Mouse (Mus musculus) lung, embryonic 16.5 days (tissue): ENCODE results near the gene Gcnt4. TPM values are rescaled to one million over a fixed set of nuclear protein-coding genes. Genes with fewer than 3 reads are reported as not detected.

Experiments used
- ATAC-seq: fragments of 200-750 bp; cut with Nextera tagmentation; 2 replicates; pipeline ENCODE4 v1.8.0; 2017; ENCODE audit warnings: low read depth, mild to moderate bottlenecking, moderate library complexity
- H3K27ac ChIP-seq: fragments of 300-500 bp; sonication (generic); 2 replicates; pipeline ENCODE4 v1.5.1; 2014; ENCODE audit warnings: mild to moderate bottlenecking, control low read depth, low read length
- H3K27me3 ChIP-seq: fragments of 300-500 bp; sonication (generic); 2 replicates; pipeline ENCODE4 v1.6.1; 2014; ENCODE audit warnings: low read depth, low read length, mixed read lengths; ENCODE audit not compliant: control insufficient read depth, insufficient read depth
- H3K36me3 ChIP-seq: fragments of 300-500 bp; sonication (generic); 2 replicates; pipeline ENCODE4 v1.6.1; 2014; ENCODE audit warnings: low read length; ENCODE audit not compliant: control insufficient read depth, insufficient read depth
- H3K4me1 ChIP-seq: fragments of 300-500 bp; sonication (generic); replicated peaks from 2 replicates; pipeline ENCODE4 v1.6.1; 2014; ENCODE audit warnings: low read length, mixed read lengths; ENCODE audit not compliant: control insufficient read depth, insufficient read depth
- H3K4me2 ChIP-seq: fragments of 300-500 bp; sonication (generic); 2 replicates; pipeline ENCODE4 v1.6.1; 2014; ENCODE audit warnings: low read depth, low read length, control low read depth
- H3K4me3 ChIP-seq: fragments of 300-500 bp; sonication (generic); 2 replicates; pipeline ENCODE4 v1.5.1; 2014; ENCODE audit warnings: mild to moderate bottlenecking, low read length, control low read depth
- H3K9ac ChIP-seq: fragments of 300-500 bp; sonication (generic); 2 replicates; pipeline ENCODE4 v1.6.1; 2014; ENCODE audit warnings: low read length, control low read depth
- H3K9me3 ChIP-seq: fragments of 300-500 bp; sonication (generic); 2 replicates; pipeline ENCODE4 v1.6.1; 2016; ENCODE audit warnings: low read length; ENCODE audit not compliant: control insufficient read depth
- WGBS: fragments of 180-500 bp; shearing (Covaris S2); extraction: QIAGEN DNeasy Blood & Tissue Kit; methylation state at CpG from one replicate; pipeline ENCODE4 v1.1.7; 2014; 5-methylcytosine and 5-hydroxymethylcytosine counted together
- polyA plus RNA-seq: library from polyadenylated mRNA; unstranded; fragments of >200 nt; fragmentation: Nextera tagmentation; extraction: Ambion mirVana; gene quantifications from 2 replicates; pipeline ENCODE4 v1.2.1, GENCODE M21; 2015

Gcnt4 gene
- polyA plus RNA-seq, 1 experiment from 2014 or later: 0.33 TPM

DNA sequence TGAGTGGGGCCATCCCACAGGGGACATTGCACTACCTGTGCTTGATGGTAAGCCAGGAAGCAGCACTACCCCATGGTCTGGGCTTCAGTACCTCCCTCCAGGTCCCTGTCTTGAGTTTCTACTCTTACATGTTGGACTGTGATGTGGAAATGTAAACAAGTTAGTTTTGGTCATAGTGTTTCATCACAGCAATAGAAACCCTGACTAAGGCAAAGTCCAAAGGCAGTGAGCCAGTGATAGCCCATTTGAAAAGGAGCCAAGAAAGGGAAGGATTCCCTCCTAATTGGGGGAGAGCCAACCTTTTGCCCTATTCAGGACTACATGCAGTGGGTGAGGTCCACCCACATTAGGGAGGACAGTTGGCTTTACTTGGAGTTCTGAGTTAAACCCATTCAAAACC, 56.1 kb downstream of the Gcnt4 start:
- H3K4me2 ChIP-seq: no peak overlapping the region
- no peak overlapping the region for H3K9ac ChIP-seq
- H3K4me1 ChIP-seq: no peaks in the 10 kb centered on the region
- H3K27ac ChIP-seq: no peak overlapping the region
- no peaks in the 10 kb centered on the region for H3K36me3 ChIP-seq
- H3K27me3 ChIP-seq: no peaks in the 10 kb centered on the region
- ATAC-seq: no peak
- no peaks in the 10 kb centered on the region for H3K9me3 ChIP-seq
- H3K4me3 ChIP-seq: no peak overlapping the region

- no peak for ATAC-seq
Measured at GRCm38 (mm10) chr13:96983251-96984126, 59.0 kb downstream of the Gcnt4 start.

DNA sequence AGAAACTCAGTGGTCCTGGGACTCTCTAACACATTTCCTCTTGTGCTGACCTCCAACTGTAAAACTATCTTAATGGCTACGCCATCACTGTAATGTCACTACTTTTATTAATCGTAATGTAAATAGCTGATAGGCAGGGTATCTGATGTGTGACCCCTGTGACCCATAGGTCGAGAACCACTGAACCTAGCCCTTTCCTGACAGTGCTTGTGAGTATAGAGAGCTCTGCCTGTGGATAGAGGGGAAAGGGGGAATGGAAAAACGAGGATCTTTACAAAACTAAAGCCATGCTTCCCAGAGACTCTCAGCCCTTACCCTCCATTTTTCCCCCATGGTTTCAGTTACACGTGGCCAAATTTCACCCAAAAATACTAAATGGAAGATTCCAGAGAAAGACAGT, 60.2 kb downstream of the Gcnt4 start:
- no peaks in the 10 kb centered on the region for H3K27me3 ChIP-seq
- no peak overlapping the region for H3K4me2 ChIP-seq
- H3K36me3 ChIP-seq: no peaks in the 10 kb centered on the region
- H3K4me1 ChIP-seq: no peaks in the 10 kb centered on the region
- no peak overlapping the region for H3K9ac ChIP-seq
- ATAC-seq: no peak
- H3K4me3 ChIP-seq: no peak overlapping the region
- WGBS: 64% methylated on average over 5 of the region's 5 CpGs
- H3K9me3 ChIP-seq: no peaks in the 10 kb centered on the region
- H3K27ac ChIP-seq: no peak overlapping the region

More at GRCm38 (mm10) chr13:96983251-96984126, 59.0 kb downstream of the Gcnt4 start:
- Histone ChIP-seq H3K9ac (no peak overlapping the region), H3K4me1 (no peaks in the 10 kb centered on the region), H3K27ac (no peak overlapping the region), H3K4me2 (peak overlapping the region; percentile 29; the same call in 1 of the 2 replicates), H3K27me3 (no peaks in the 10 kb centered on the region), H3K4me3 (no peak overlapping the region), H3K36me3 (no peaks in the 10 kb centered on the region), H3K9me3 (no peaks in the 10 kb centered on the region)
- 47% methylated on average over 26 of the region's 26 CpGs for WGBS

DNA sequence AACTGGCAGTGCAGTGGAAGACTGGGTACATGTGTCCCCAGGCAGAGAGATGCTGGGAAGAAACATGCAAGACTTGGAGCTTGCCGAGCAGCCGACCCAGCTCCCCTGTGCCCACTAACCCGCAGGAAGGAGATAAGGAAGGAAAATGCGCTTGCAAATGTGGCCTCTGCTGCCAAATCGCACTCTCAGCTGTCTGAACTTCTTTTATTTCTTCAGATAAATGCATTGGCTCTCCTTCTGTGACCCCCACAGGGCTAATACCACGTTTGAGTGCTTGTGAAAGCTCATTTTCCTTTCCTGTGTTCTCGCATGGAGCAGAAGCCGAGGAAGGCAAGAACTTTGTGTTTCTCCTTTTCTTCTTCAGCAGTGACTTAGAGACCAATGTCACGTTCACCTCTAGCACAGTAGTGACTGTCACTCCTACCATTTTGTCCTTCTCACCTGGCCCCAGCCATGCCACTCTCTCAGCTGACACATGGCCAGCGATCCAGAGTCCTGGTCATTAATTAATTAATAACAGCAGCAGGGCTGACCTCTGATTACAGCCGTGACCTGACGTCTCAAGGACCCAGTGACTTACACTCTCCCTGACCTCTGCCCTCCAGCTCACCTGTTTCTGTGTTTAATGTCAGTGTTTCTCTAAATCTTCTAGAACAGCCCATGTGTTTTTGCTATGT, 61.2 kb downstream of the Gcnt4 start:
- ATAC-seq: no peak
- Histone ChIP-seq H3K4me1 (no peaks in the 10 kb centered on the region), H3K4me2 (no peak overlapping the region), H3K4me3 (no peak overlapping the region), H3K27me3 (no peaks in the 10 kb centered on the region), H3K9me3 (no peaks in the 10 kb centered on the region), H3K27ac (no peak overlapping the region), H3K36me3 (no peaks in the 10 kb centered on the region), H3K9ac (no peak overlapping the region)
- WGBS: 39% methylated on average over 12 of the region's 12 CpGs

GRCm38 (mm10) chr13:96989129-96989528, 64.6 kb downstream of the Gcnt4 start:
- Histone ChIP-seq H3K4me1 (no peaks in the 10 kb centered on the region), H3K9ac (no peak overlapping the region), H3K27ac (no peak overlapping the region), H3K4me2 (no peak overlapping the region), H3K27me3 (no peaks in the 10 kb centered on the region), H3K4me3 (no peak overlapping the region), H3K9me3 (no peaks in the 10 kb centered on the region), H3K36me3 (no peaks in the 10 kb centered on the region)
- no peak for ATAC-seq
- WGBS: 90% methylated on average over 16 of the region's 16 CpGs

GRCm38 (mm10) chr13:96990045-96990444, 65.6 kb downstream of the Gcnt4 start:
- Histone ChIP-seq H3K36me3 (no peaks in the 10 kb centered on the region), H3K4me3 (no peak overlapping the region), H3K4me2 (no peak overlapping the region), H3K9me3 (no peaks in the 10 kb centered on the region), H3K27ac (no peak overlapping the region), H3K9ac (no peak overlapping the region), H3K27me3 (no peaks in the 10 kb centered on the region), H3K4me1 (no peaks in the 10 kb centered on the region)
- 92% methylated on average over 3 of the region's 3 CpGs for WGBS
- ATAC-seq: no peak

DNA sequence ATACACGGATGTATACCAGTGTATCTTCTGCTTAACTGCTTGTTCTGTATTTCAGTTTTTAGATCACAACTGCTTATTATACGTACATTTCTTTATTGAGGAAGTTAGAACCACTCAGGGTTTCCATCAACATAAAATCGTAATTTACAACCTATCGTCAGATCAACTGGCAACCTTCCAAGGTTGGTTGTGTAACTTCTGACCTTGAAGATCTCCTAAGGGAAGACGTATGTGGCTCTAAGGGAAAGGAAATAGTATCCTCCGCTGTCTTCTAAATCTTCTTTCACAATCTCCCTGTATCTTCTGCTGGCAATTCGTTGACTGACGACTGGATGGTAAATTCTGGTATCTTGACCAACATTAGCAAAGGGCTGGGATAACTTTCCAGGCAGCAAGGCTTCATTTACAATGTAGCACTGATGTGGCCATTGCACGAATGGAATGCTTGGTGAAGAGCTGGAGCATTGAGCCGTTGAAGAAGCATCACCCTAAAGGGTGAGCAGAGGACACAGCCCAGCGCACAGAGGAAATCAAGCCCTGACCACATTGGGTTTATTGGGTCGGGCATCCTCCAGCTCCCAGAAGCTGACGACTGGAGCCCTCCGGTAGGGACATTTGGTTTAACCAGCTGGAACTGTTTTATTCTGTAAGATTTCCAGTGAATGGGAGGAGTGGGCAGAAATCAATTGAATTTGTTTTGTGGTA, 66.2 kb downstream of the Gcnt4 start:
- Histone ChIP-seq H3K9me3 (no peaks in the 10 kb centered on the region), H3K9ac (no peak overlapping the region), H3K36me3 (no peaks in the 10 kb centered on the region), H3K4me3 (no peak overlapping the region), H3K27me3 (no peaks in the 10 kb centered on the region), H3K4me1 (no peaks in the 10 kb centered on the region), H3K4me2 (no peak overlapping the region), H3K27ac (no peak overlapping the region)
- no peak for ATAC-seq
- 73% methylated on average over 14 of the region's 14 CpGs for WGBS

- no peak overlapping the region for H3K9ac ChIP-seq
- 43% methylated on average over 8 of the region's 8 CpGs for WGBS
Measured at GRCm38 (mm10) chr13:96993291-96993989, 69.0 kb downstream of the Gcnt4 start.

GRCm38 (mm10) chr13:96995243-96995642, 70.8 kb downstream of the Gcnt4 start:
- Histone ChIP-seq H3K36me3 (no peaks in the 10 kb centered on the region), H3K27ac (no peak overlapping the region), H3K4me3 (no peak overlapping the region), H3K4me1 (no peaks in the 10 kb centered on the region), H3K4me2 (no peak overlapping the region), H3K9me3 (no peaks in the 10 kb centered on the region), H3K9ac (no peak overlapping the region), H3K27me3 (no peaks in the 10 kb centered on the region)
- WGBS: 34% methylated on average over 5 of the region's 5 CpGs
- no peak for ATAC-seq

More at GRCm38 (mm10) chr13:96993291-96993989, 69.0 kb downstream of the Gcnt4 start:
- Histone ChIP-seq H3K4me3 (no peak overlapping the region), H3K4me1 (no peaks in the 10 kb centered on the region), H3K27me3 (no peaks in the 10 kb centered on the region), H3K9me3 (no peaks in the 10 kb centered on the region), H3K27ac (no peak overlapping the region), H3K36me3 (no peaks in the 10 kb centered on the region), H3K4me2 (no peak overlapping the region)
- no peak for ATAC-seq
